Mouse (Mus musculus) CH12.LX (cell line): Measurements from ENCODE around the gene Gm11562. TPM values are rescaled to one million over a fixed set of nuclear protein-coding genes. Genes with fewer than 3 reads are reported as not detected.
"Not testable (repeated sequence)": the region's sequence is repeated elsewhere in the genome, so short reads cannot be mapped to it uniquely, and the experiment has no call there.

Source experiments
- DNase-seq: peaks from one replicate; pipeline ENCODE4 v3.0.0-alpha.2; 2013; ENCODE audit errors: extremely low read depth
- H3K27ac ChIP-seq: 2 replicates; pipeline ENCODE4 v1.5.1; 2012; ENCODE audit warnings: low read depth, mild to moderate bottlenecking, control low read depth, moderate library complexity; ENCODE audit not compliant: insufficient read depth
- H3K27me3 ChIP-seq: replicated peaks from 2 replicates; pipeline ENCODE3; 2012; ENCODE audit warnings: inconsistent platforms
- H3K36me3 ChIP-seq, 2 experiments: replicated peaks in 1 of 2; 2 replicates each; pipeline versions ENCODE3 to v1.6.1; 2012; ENCODE audit warnings: inconsistent platforms in 1 of 2, low read length in 1 of 2, mild to moderate bottlenecking in 1 of 2, mixed read lengths in 1 of 2, moderate library complexity in 1 of 2; ENCODE audit not compliant: control insufficient read depth in 1 of 2, insufficient read depth in 1 of 2
- H3K4me1 ChIP-seq, 2 experiments: 2 replicates each; pipeline ENCODE4 v1.6.1; 2012; ENCODE audit warnings: inconsistent platforms in 1 of 2, moderate library complexity in 1 of 2; ENCODE audit not compliant: insufficient read depth in 2 of 2, control insufficient read depth in 1 of 2
- H3K4me2 ChIP-seq: 2 replicates; pipeline ENCODE4 v1.6.1; 2012; ENCODE audit warnings: low read depth, mild to moderate bottlenecking, control low read depth; ENCODE audit not compliant: poor library complexity, insufficient read depth, severe bottlenecking
- H3K4me3 ChIP-seq, 3 experiments: fragments of 150-350 bp in 1 of 3; sonication (generic) in 1 of 3; replicated peaks in 1 of 3; 2 replicates each; pipeline versions ENCODE3 to v1.5.1; 2011 to 2012; ENCODE audit warnings: low read depth in 2 of 3, low read length in 2 of 3, mild to moderate bottlenecking in 2 of 3, moderate library complexity in 2 of 3, control low read depth in 1 of 3, improper control_type of control experiment in 1 of 3, inconsistent platforms in 1 of 3, mixed read lengths in 1 of 3; ENCODE audit not compliant: poor library complexity in 1 of 3
- H3K79me2 ChIP-seq: replicated peaks from 2 replicates; pipeline ENCODE4 v1.6.1; 2012; ENCODE audit warnings: mild to moderate bottlenecking, moderate library complexity; ENCODE audit not compliant: control insufficient read depth, poor library complexity, insufficient read depth, severe bottlenecking; ENCODE audit errors: extremely low read depth
- H3K9ac ChIP-seq: 2 replicates; pipeline ENCODE4 v1.6.1; 2012; ENCODE audit warnings: low read depth, mild to moderate bottlenecking, control low read depth, moderate library complexity; ENCODE audit not compliant: insufficient read depth
- H3K9me3 ChIP-seq: replicated peaks from 2 replicates; pipeline ENCODE3; 2012; ENCODE audit warnings: low read length, inconsistent platforms, mixed read lengths
- CHD2 ChIP-seq: IDR thresholded peaks from 2 replicates; pipeline ENCODE4 v1.6.1; 2011; ENCODE audit warnings: low read length, improper control_type of control experiment
- E2F4 ChIP-seq: IDR thresholded peaks from 2 replicates; pipeline ENCODE4 v1.6.1; 2011; ENCODE audit warnings: low read depth, low read length, improper control_type of control experiment; ENCODE audit not compliant: insufficient replicate concordance
- ELF1 ChIP-seq: IDR thresholded peaks from 2 replicates; pipeline ENCODE4 v1.6.1; 2014; ENCODE audit warnings: low read depth, mild to moderate bottlenecking, inconsistent platforms, low read length, improper control_type of control experiment
- ETS1 ChIP-seq: conservative IDR thresholded peaks from 2 replicates; pipeline ENCODE4 v1.6.1; 2012; ENCODE audit warnings: low read depth, mild to moderate bottlenecking, inconsistent platforms, low read length, improper control_type of control experiment, moderate library complexity
- IRF4 ChIP-seq: IDR thresholded peaks from 2 replicates; pipeline ENCODE4 v1.6.1; 2014; ENCODE audit warnings: low read depth, mild to moderate bottlenecking, inconsistent platforms, low read length, improper control_type of control experiment
- KAT2A ChIP-seq: IDR thresholded peaks from 2 replicates; pipeline ENCODE4 v1.6.1; 2012; ENCODE audit warnings: low read length, improper control_type of control experiment, inconsistent platforms; ENCODE audit not compliant: insufficient replicate concordance
- MAFK ChIP-seq: IDR thresholded peaks from 2 replicates; pipeline ENCODE4 v1.6.1; 2011; ENCODE audit warnings: low read length, improper control_type of control experiment; ENCODE audit not compliant: insufficient replicate concordance
- MAX ChIP-seq: IDR thresholded peaks from 2 replicates; pipeline ENCODE4 v1.6.1; 2011; ENCODE audit warnings: low read length, improper control_type of control experiment
- MXI1 ChIP-seq: IDR thresholded peaks from 2 replicates; pipeline ENCODE4 v1.6.1; 2011; ENCODE audit warnings: mild to moderate bottlenecking, low read depth, low read length, improper control_type of control experiment
- MYC ChIP-seq: IDR thresholded peaks from 2 replicates; pipeline ENCODE4 v1.6.1; 2011; ENCODE audit warnings: low read depth, mild to moderate bottlenecking, improper control_type of control experiment, low read length
- NRF1 ChIP-seq: IDR thresholded peaks from 2 replicates; pipeline ENCODE4 v1.6.1; 2014; ENCODE audit warnings: low read depth, mild to moderate bottlenecking, inconsistent platforms, low read length, improper control_type of control experiment, moderate library complexity
- PAX5 ChIP-seq: IDR thresholded peaks from 2 replicates; pipeline ENCODE4 v1.6.1; 2012; ENCODE audit warnings: low read length, inconsistent platforms, mixed read lengths
- POLR2A ChIP-seq: IDR thresholded peaks from 2 replicates; pipeline ENCODE4 v1.6.1; 2011; ENCODE audit warnings: low read depth, mild to moderate bottlenecking, improper control_type of control experiment, low read length
- RAD21 ChIP-seq: IDR thresholded peaks from 2 replicates; pipeline ENCODE4 v1.6.1; 2011; ENCODE audit warnings: low read depth, mild to moderate bottlenecking, low read length, improper control_type of control experiment, moderate library complexity
- TCF12 ChIP-seq: IDR thresholded peaks from 2 replicates; pipeline ENCODE4 v1.6.1; 2014; ENCODE audit warnings: low read depth, mild to moderate bottlenecking, inconsistent platforms, low read length, improper control_type of control experiment
- UBTF ChIP-seq: IDR thresholded peaks from 2 replicates; pipeline ENCODE4 v1.6.1; 2012; ENCODE audit warnings: low read depth, mild to moderate bottlenecking, inconsistent platforms, low read length, improper control_type of control experiment, moderate library complexity
- ZMIZ1 ChIP-seq: IDR thresholded peaks from 2 replicates; pipeline ENCODE4 v1.6.1; 2012; ENCODE audit warnings: low read depth, mild to moderate bottlenecking, inconsistent platforms, low read length, improper control_type of control experiment
- dilution Hi-C: fragments of 300-500 bp; cut with MboI; formaldehyde crosslinking; loops from 2 replicates; pipeline ENCODE4 v1.14.3; 2020; ENCODE audit warnings: low sequenced_read_pairs; ENCODE audit not compliant: extremely low pct_unique_long_range_greater_than_20kb, extremely low pct_ligation_motif_present
- in situ Hi-C: fragments of 300-500 bp; cut with MboI; formaldehyde crosslinking; loops from 3 replicates; pipeline ENCODE4 v1.14.3; 2019; ENCODE audit warnings: low sequenced_read_pairs, low pct_ligation_motif_present, low pct_unique_long_range_greater_than_20kb, mixed read lengths
- polyA plus RNA-seq: library from polyadenylated mRNA; unstranded; fragments of >175 nt; gene quantifications from 2 replicates; pipeline ENCODE4 v1.2.1, GENCODE M21; 2012; ENCODE audit warnings: low read depth; ENCODE audit not compliant: insufficient read length
- total RNA-seq, 2 experiments: library from RNA; depleted of rRNA; stranded (reverse); fragments of 300-350 nt in 1 of 2; fragments of >200 nt in 1 of 2; gene quantifications; 2 replicates each; pipeline ENCODE4 v1.2.3; 2012 to 2014

Gene Gm11562
- total and polyA plus RNA-seq, 3 experiments, result not detected

DNA sequence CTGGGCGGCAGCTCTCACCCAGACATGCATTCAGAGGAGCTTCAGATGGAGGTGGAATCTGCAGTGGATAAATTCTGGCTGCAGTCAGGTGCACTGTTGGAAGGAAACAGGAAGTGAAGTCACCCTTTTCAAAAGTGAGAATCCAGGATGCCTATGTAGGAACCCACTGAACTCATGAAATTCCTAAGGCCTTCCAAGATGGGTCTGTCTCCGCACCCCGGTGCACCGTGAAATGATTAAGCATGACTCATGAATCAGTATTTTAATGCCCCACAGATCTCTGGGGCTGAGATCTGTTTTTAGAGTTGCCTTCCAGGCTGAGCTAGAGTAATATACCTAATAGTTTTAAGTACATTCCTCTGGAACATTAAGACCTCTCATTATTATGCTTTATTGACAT is 39.0 kb upstream of the Gm11562 start:
- Histone ChIP-seq H3K4me2 (no peak overlapping the region), H3K79me2 (no peaks in the 10 kb centered on the region), H3K27me3 (peaks cover 64% of the 10 kb centered on the region), H3K4me3 (no peak overlapping the region), H3K27ac (no peak overlapping the region), H3K9ac (no peak overlapping the region), H3K4me1 (peaks cover 0 to 2% of the 10 kb centered on the region in 2 experiments; a peak in 1 of 4 replicates), H3K36me3 (no peaks in the 10 kb centered on the region), H3K9me3 (peaks cover 5% of the 10 kb centered on the region)
- TF ChIP-seq UBTF (no peak), MAX (no peak), E2F4 (no peak), MXI1 (no peak), ZMIZ1 (no peak), MAFK (no peak), ELF1 (no peak), ETS1 (no peak), TCF12 (no peak), RAD21 (no peak)
- no peak for DNase-seq
- dilution Hi-C loops, result no loop called here
- in situ Hi-C loops, result no loop called here

DNA sequence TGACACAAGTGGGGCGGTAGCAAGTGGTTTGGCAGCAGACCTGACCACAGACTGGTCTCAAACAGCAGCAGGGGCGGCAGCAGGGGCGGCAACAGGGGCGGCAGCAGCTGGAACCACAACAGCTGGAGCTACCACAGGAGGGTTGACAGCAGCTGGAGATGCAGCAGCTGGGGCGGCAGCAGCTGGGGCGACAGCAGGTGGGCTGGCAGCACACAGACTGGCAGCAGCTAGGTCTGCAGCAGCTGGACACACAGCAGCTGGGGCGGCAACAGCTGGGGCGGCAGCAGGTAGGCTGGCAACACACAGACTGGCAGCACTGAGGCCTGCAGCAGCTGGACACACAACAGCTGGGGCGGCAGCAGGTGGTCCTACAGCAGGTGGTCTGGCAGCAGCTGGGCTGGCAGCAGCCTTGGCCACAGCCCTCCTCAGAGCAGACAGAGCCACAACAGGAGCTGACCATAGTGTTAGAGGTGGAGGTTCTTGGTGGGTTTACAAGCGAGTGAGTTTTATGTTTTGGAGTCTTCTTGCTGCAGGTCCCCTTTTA is 38.3 kb upstream of the Gm11562 start, which contains the start of gene Gm11563:
Gene Gm11563 (minus strand): TSS at position 494 of the 544 bp plus-strand sequence.
- H3K4me2 ChIP-seq, H3K4me1 ChIP-seq, H3K36me3 ChIP-seq, DNase-seq, in situ Hi-C loops, H3K9me3 ChIP-seq, dilution Hi-C loops, H3K9ac ChIP-seq, H3K27ac ChIP-seq, H3K4me3 ChIP-seq, H3K79me2 ChIP-seq: not testable (repeated sequence)
- peaks cover 65% of the 10 kb centered on the region for H3K27me3 ChIP-seq

DNA sequence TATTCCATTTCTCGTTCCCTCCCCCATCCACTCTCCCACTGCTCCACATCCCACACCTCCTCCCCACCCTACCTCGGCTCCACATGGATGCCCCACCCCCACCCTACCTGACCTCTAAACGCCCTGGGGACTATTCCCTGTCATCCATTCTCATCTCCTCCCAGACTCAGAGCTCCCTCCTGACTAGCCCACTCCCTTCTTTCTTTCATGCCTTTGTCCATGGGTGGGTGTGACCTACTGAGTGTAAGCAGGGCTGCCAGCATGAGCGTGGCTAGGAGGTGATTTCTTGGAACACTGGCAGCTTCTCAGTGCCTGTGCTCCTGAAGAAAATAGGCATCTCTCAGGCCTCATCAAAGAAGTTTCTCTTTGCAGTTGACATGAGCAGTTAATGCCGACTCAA is 36.8 kb upstream of the Gm11562 start:
- no peak for DNase-seq
- in situ Hi-C loops, result no loop called here
- H3K9me3 ChIP-seq, result peaks cover 5% of the 10 kb centered on the region
- no peak for TF ChIP-seq IRF4
- TF ChIP-seq MAFK, result no peak
- no peak for TF ChIP-seq PAX5
- TF ChIP-seq NRF1, result no peak
- no peak for TF ChIP-seq MAX
- no peak for TF ChIP-seq MYC
- no peak for TF ChIP-seq KAT2A
- TF ChIP-seq CHD2, result no peak
- TF ChIP-seq MXI1, result no peak
- no peak for TF ChIP-seq POLR2A
- no peak overlapping the region for H3K4me3 ChIP-seq
- H3K27me3 ChIP-seq, result peaks cover 71% of the 10 kb centered on the region
- peaks cover 0 to 2% of the 10 kb centered on the region in 2 experiments; a peak in 1 of 4 replicates for H3K4me1 ChIP-seq
- H3K27ac ChIP-seq, result no peak overlapping the region
- no peaks in the 10 kb centered on the region for H3K79me2 ChIP-seq
- dilution Hi-C loops, result no loop called here
- H3K36me3 ChIP-seq, result no peaks in the 10 kb centered on the region
- no peak overlapping the region for H3K9ac ChIP-seq
- H3K4me2 ChIP-seq, result no peak overlapping the region
